Mouse (Mus musculus): ENCODE measurements around the gene Acss1. TPM values are rescaled to one million over a fixed set of nuclear protein-coding genes. Genes with fewer than 3 reads are reported as not detected.

Acss1 gene
- polyA plus RNA-seq, 1 experiment from 2014 or later: 11.3 TPM

DNA sequence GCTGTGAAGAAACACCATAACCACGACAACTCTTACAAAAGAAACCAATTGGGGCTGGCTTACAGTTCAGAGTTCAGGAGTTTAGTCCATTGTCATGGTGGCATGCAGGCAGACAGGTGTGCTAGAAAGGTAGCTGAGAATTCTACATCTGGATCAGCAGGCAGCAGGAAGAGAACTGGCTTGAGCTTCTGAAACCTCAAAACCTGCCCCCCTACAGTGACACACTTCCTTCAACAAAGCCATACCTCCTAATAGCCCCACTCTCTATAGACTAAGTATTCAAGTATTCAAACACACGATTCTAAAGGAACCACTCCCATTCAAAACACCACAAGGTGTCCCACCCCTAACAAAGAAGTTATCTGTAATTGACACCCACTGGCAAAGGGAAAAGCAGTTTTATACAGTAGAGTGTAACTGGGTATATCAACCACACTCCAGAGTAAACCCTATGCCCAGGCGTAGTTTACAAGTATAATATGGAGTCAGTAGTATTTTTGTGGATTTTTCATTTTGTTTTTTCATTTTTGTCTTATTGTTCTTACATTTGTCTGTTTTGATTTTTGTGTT lies 32.3 kb downstream of the Acss1 start:
- no peaks in the 10 kb centered on the region for H3K27me3 ChIP-seq (ENCODE audit: control insufficient read depth, insufficient read depth, low read depth, low read length)
- no peaks in the 10 kb centered on the region for H3K4me1 ChIP-seq (replicated peaks; ENCODE audit: control insufficient read depth, insufficient read depth, low read length)
- H3K4me2 ChIP-seq (ENCODE audit: low read depth, low read length): no peak overlapping the region
- 68% methylated on average over 3 of the region's 3 CpGs for WGBS
- ATAC-seq (ENCODE audit: low read depth): no peak
- no peaks in the 10 kb centered on the region for H3K9me3 ChIP-seq (ENCODE audit: control insufficient read depth, low read length)
- no peak overlapping the region for H3K27ac ChIP-seq (ENCODE audit: low read length)
- no peaks in the 10 kb centered on the region for H3K36me3 ChIP-seq (ENCODE audit: control insufficient read depth, insufficient read depth, low read length)
- no peak overlapping the region for H3K9ac ChIP-seq (ENCODE audit: low read length)
- H3K4me3 ChIP-seq (ENCODE audit: low read length): no peak overlapping the region

DNA sequence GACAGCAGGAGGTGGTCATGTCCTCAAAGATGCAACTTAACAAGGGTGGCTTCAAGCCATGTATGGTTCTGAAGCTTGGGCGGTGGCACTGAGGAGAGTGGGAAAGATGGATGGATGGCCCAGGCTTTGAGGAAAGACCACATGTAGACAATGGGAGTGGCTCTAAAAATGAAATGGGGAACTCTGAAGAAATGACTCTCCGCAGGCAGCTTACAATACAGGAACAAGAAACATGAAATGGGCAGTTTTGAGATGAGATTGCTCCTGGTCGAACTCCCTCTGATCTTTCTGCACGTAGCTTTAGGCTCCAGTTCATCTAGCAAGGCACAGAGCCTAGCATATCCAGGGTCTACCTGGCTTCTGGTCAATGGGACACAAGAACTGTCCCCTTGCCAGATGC lies 39.0 kb downstream of the Acss1 start:
- H3K27me3 ChIP-seq (ENCODE audit: control insufficient read depth, insufficient read depth, low read depth, low read length): no peaks in the 10 kb centered on the region
- H3K27ac ChIP-seq (ENCODE audit: low read length): no peak overlapping the region
- H3K9ac ChIP-seq (ENCODE audit: low read length): no peak overlapping the region
- H3K4me2 ChIP-seq (ENCODE audit: low read depth, low read length): no peak overlapping the region
- no peak overlapping the region for H3K4me3 ChIP-seq (ENCODE audit: low read length)
- ATAC-seq (ENCODE audit: low read depth): no peak
- no peaks in the 10 kb centered on the region for H3K9me3 ChIP-seq (ENCODE audit: control insufficient read depth, low read length)
- 82% methylated on average over 4 of the region's 4 CpGs for WGBS
- no peaks in the 10 kb centered on the region for H3K36me3 ChIP-seq (ENCODE audit: control insufficient read depth, insufficient read depth, low read length)
- H3K4me1 ChIP-seq (replicated peaks; ENCODE audit: control insufficient read depth, insufficient read depth, low read length): no peaks in the 10 kb centered on the region

DNA sequence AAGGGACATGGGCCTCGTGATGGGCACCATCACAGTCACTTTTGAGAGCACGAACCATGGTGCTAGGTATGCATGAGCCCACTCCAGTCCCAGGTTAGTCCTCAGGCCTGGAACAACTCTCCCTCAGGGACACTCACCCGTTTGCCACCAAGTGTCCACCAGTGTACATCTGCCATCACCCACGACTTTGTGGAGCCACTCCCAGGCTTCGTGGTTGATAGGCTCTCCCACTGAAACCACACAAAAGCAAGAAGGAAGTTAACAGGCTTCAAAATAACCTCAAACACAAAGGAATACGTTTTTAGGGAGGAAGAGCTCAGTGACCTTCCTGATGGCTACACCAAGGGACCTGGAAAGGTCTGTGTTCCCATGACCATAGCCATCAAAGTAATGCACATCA lies 41.2 kb downstream of the Acss1 start:
- Histone ChIP-seq H3K27ac (ENCODE audit: low read length) (no peak overlapping the region), H3K27me3 (ENCODE audit: control insufficient read depth, insufficient read depth, low read depth, low read length) (no peaks in the 10 kb centered on the region), H3K4me1 (replicated peaks; ENCODE audit: control insufficient read depth, insufficient read depth, low read length) (no peaks in the 10 kb centered on the region), H3K4me3 (ENCODE audit: low read length) (no peak overlapping the region), H3K36me3 (ENCODE audit: control insufficient read depth, insufficient read depth, low read length) (no peaks in the 10 kb centered on the region), H3K9ac (ENCODE audit: low read length) (no peak overlapping the region), H3K4me2 (ENCODE audit: low read depth, low read length) (no peak overlapping the region), H3K9me3 (ENCODE audit: control insufficient read depth, low read length) (no peaks in the 10 kb centered on the region)
- 53% methylated on average over 6 of the region's 6 CpGs for WGBS
- no peak for ATAC-seq (ENCODE audit: low read depth)

DNA sequence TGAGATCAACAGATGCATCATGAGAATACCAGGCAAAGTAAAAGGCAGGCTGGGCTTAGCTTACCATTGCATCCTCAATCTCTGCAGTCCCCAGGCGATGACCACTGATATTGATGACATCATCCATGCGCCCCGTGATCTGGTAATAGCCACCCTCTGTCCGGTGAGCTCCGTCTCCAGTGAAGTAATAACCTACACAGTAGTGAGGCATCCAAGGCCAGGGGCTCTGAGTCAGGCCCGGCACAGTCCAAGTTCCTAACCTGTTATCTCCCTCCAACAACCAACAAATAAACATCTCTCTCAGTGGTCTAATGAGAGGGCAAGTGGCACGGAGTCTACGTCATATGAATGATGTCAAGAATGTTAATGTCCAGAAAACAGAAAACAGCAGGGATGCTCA lies 43.4 kb downstream of the Acss1 start:
- Histone ChIP-seq H3K4me3 (ENCODE audit: low read length) (no peak overlapping the region), H3K27me3 (ENCODE audit: control insufficient read depth, insufficient read depth, low read depth, low read length) (no peaks in the 10 kb centered on the region), H3K9ac (ENCODE audit: low read length) (no peak overlapping the region), H3K4me1 (replicated peaks; ENCODE audit: control insufficient read depth, insufficient read depth, low read length) (no peaks in the 10 kb centered on the region), H3K9me3 (ENCODE audit: control insufficient read depth, low read length) (no peaks in the 10 kb centered on the region), H3K27ac (ENCODE audit: low read length) (no peak overlapping the region), H3K4me2 (ENCODE audit: low read depth, low read length) (no peak overlapping the region), H3K36me3 (ENCODE audit: control insufficient read depth, insufficient read depth, low read length) (no peaks in the 10 kb centered on the region)
- no peak for ATAC-seq (ENCODE audit: low read depth)
- WGBS: 80% methylated on average over 8 of the region's 8 CpGs

DNA sequence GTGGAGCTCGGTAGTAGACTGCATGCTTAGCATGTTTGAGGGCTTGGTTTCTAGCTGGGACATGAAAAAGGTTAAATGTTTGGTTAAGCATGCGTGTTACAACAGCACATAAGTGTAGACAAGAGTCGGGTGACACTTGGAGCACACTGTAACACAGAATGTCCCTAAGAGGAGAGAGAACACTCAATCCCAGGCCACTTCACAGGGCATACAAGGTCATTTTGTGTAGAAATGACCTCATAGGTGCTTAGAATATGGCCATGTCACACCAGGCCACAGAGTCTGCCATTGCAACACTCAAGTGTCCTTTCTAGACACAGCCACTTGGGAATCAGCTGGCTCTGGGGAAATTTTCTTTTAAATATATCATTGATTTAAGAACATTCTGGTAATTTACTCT lies 44.3 kb downstream of the Acss1 start:
- no peak for ATAC-seq (ENCODE audit: low read depth)
- Histone ChIP-seq H3K4me3 (ENCODE audit: low read length) (no peak overlapping the region), H3K4me1 (replicated peaks; ENCODE audit: control insufficient read depth, insufficient read depth, low read length) (no peaks in the 10 kb centered on the region), H3K27me3 (ENCODE audit: control insufficient read depth, insufficient read depth, low read depth, low read length) (no peaks in the 10 kb centered on the region), H3K9ac (ENCODE audit: low read length) (no peak overlapping the region), H3K36me3 (ENCODE audit: control insufficient read depth, insufficient read depth, low read length) (no peaks in the 10 kb centered on the region), H3K9me3 (ENCODE audit: control insufficient read depth, low read length) (no peaks in the 10 kb centered on the region), H3K4me2 (ENCODE audit: low read depth, low read length) (no peak overlapping the region), H3K27ac (ENCODE audit: low read length) (no peak overlapping the region)
- 62% methylated on average over 3 of the region's 3 CpGs for WGBS

DNA sequence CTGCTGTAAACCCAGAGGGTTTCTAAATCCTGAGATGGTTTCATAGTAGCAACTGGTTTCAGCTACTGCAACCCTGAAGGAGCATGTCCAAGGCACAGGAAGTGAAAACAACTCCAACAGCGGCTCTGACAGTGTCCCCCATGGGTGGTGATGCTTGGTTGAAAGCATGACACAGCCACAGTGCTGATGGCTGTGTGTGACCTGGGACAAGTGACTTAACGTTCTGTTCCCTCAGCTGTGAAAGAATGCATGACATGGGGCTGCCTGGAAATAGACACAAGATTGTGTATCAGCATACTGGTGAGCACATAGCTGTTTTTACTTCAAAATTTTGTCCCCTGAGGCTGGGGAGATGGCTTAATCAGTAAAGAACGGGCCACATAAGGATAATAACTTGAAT lies 46.6 kb downstream of the Acss1 start:
- Histone ChIP-seq H3K36me3 (ENCODE audit: control insufficient read depth, insufficient read depth, low read length) (no peaks in the 10 kb centered on the region), H3K27me3 (ENCODE audit: control insufficient read depth, insufficient read depth, low read depth, low read length) (no peaks in the 10 kb centered on the region), H3K4me1 (replicated peaks; ENCODE audit: control insufficient read depth, insufficient read depth, low read length) (no peaks in the 10 kb centered on the region), H3K4me2 (ENCODE audit: low read depth, low read length) (no peak overlapping the region), H3K4me3 (ENCODE audit: low read length) (no peak overlapping the region), H3K9ac (ENCODE audit: low read length) (no peak overlapping the region), H3K9me3 (ENCODE audit: control insufficient read depth, low read length) (no peaks in the 10 kb centered on the region), H3K27ac (ENCODE audit: low read length) (no peak overlapping the region)
- no peak for ATAC-seq (ENCODE audit: low read depth)
- 57% methylated on average over 3 of the region's 3 CpGs for WGBS

- H3K4me1 ChIP-seq (replicated peaks; ENCODE audit: control insufficient read depth, insufficient read depth, low read length): peaks cover 4% of the 10 kb centered on the region
- H3K9me3 ChIP-seq (ENCODE audit: control insufficient read depth, low read length): no peaks in the 10 kb centered on the region
- H3K9ac ChIP-seq (ENCODE audit: low read length): no peak overlapping the region
- no peak overlapping the region for H3K27ac ChIP-seq (ENCODE audit: low read length)
- H3K4me3 ChIP-seq (ENCODE audit: low read length): no peak overlapping the region
- no peak for ATAC-seq (ENCODE audit: low read depth)
- H3K36me3 ChIP-seq (ENCODE audit: control insufficient read depth, insufficient read depth, low read length): no peaks in the 10 kb centered on the region
- whole genome bisulfite sequencing: 60% methylated on average over 3 of the region's 3 CpGs
- H3K4me2 ChIP-seq (ENCODE audit: low read depth, low read length): no peak overlapping the region
- H3K27me3 ChIP-seq (ENCODE audit: control insufficient read depth, insufficient read depth, low read depth, low read length): no peaks in the 10 kb centered on the region
Measured at GRCm38 (mm10) chr2:150610097-150610496, 58.2 kb downstream of the Acss1 start.

- no peak overlapping the region for H3K27ac ChIP-seq (ENCODE audit: low read length)
- under 1% methylated on average over 10 of the region's 10 CpGs for WGBS
- peak overlapping the region; percentile 88 for H3K4me2 ChIP-seq (ENCODE audit: low read depth, low read length)
- no peaks in the 10 kb centered on the region for H3K9me3 ChIP-seq (ENCODE audit: control insufficient read depth, low read length)
- peak overlapping the region; percentile 90 for H3K9ac ChIP-seq (ENCODE audit: low read length)
- ATAC-seq (ENCODE audit: low read depth): peak; percentile 61; the same call in 1 of the 2 replicates
- peak overlapping the region; percentile 96 for H3K4me3 ChIP-seq (ENCODE audit: low read length)
- no peaks in the 10 kb centered on the region for H3K27me3 ChIP-seq (ENCODE audit: control insufficient read depth, insufficient read depth, low read depth, low read length)
- no peaks in the 10 kb centered on the region for H3K36me3 ChIP-seq (ENCODE audit: control insufficient read depth, insufficient read depth, low read length)
- H3K4me1 ChIP-seq (replicated peaks; ENCODE audit: control insufficient read depth, insufficient read depth, low read length): peaks cover 4% of the 10 kb centered on the region
Measured at GRCm38 (mm10) chr2:150608872-150609560, 59.3 kb downstream of the Acss1 start.

GRCm38 (mm10) chr2:150608087-150608799 lies 60.1 kb downstream of the Acss1 start, which contains the start of gene Apmap:
TSS of gene Apmap (minus strand) at chr2:150608567.
- WGBS: 0% methylated on average over 42 of the region's 42 CpGs

More at GRCm38 (mm10) chr2:150608087-150608799, 60.1 kb downstream of the Acss1 start, which contains the start of gene Apmap:
- Histone ChIP-seq H3K27me3 (ENCODE audit: control insufficient read depth, insufficient read depth, low read depth, low read length) (no peaks in the 10 kb centered on the region), H3K4me3 (ENCODE audit: low read length) (peak within 1 kb of the TSS; percentile 96), H3K4me1 (replicated peaks; ENCODE audit: control insufficient read depth, insufficient read depth, low read length) (peaks cover 4% of the 10 kb centered on the region), H3K4me2 (ENCODE audit: low read depth, low read length) (peak within 1 kb of the TSS; percentile 88), H3K9ac (ENCODE audit: low read length) (peak within 1 kb of the TSS; percentile 90), H3K36me3 (ENCODE audit: control insufficient read depth, insufficient read depth, low read length) (no peaks in the 10 kb centered on the region), H3K9me3 (ENCODE audit: control insufficient read depth, low read length) (no peaks in the 10 kb centered on the region), H3K27ac (ENCODE audit: low read length) (peak within 1 kb of the TSS; percentile 27)
- peak; percentile 99 for ATAC-seq (ENCODE audit: low read depth)

Data from lung, embryonic 16.5 days (tissue).